Mouse (Mus musculus) left cerebral cortex, postnatal 14 days (tissue): ENCODE measurements around the gene Usp20. TPM values are rescaled to one million over a fixed set of nuclear protein-coding genes. Genes with fewer than 3 reads are reported as not detected.
"Not testable (repeated sequence)": the region's sequence is repeated elsewhere in the genome, so short reads cannot be mapped to it uniquely, and the experiment has no call there.

Experiments used
- DNase-seq, 2 experiments: peaks; one replicate each; pipeline ENCODE4 v3.0.0; 2021 to 2022; ENCODE audit warnings: low spot score in 2 of 2, mixed read lengths in 1 of 2
- intact Hi-C: fragments of 180-260 bp; cut with DNase I; formaldehyde crosslinking; loops from one replicate; pipeline ENCODE4 v1.15.1; 2025
- long read RNA-seq, 2 experiments: library from polyadenylated mRNA; stranded (forward); transcript quantifications; one replicate each; pipeline ENCODE4 v2.0.0; 2021
- total RNA-seq, 2 experiments: library from RNA; stranded (reverse); gene quantifications; 2 replicates each; pipeline ENCODE4 v1.2.3; 2021

The Usp20 gene
- 10 to 100 TPM; 60.5 to 66.1 TPM for total RNA-seq
- long read RNA-seq, experiment 1, full-length matches to known transcripts: 57 of 86 reads
- long read RNA-seq, experiment 1, partial matches to known transcripts: 13 of 86 reads
- long read RNA-seq, experiment 1, other reads (novel, unspliced or antisense): 16 of 86 reads
- long read RNA-seq, experiment 2, full-length matches to known transcripts: 48 of 88 reads
- long read RNA-seq, experiment 2, partial matches to known transcripts: 19 of 88 reads
- long read RNA-seq, experiment 2, other reads (novel, unspliced or antisense): 21 of 88 reads

GRCm38 (mm10) chr2:30981790-30982513 is at the start of gene Usp20, which contains the start of gene BC005624:
Usp20 (plus strand) TSS chr2:30982279.
BC005624 (minus strand) TSS chr2:30982201.
- intact Hi-C loops: no loop called here
- DNase-seq: peak; percentile 99 to 100

DNA sequence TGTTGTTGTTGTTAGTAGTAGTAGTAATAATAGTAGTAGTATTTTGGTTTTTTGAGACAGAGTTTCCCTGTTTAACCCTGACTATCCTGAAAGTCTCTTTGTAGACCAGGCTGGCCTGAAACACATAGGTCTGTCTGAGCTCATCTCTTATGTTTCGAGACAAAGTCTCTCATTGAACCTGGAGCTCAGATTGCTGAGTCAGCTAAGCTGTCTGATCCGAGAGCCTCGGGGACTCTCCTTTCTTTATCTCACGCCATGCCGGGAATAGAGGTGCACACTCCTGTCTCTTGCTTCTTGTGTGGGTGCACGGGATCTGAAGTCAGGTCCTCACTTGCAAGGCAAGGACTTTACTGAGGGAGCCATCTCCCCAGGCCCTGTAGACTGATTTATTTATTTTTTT is 49.0 kb upstream of the Usp20 start:
- DNase-seq: no peak
- intact Hi-C loops: loop anchor here (5.0 kb wide), 2 partner anchors 101 to 496 kb away; partner anchors contain the start of genes Asb6 and Prrx2

GRCm38 (mm10) chr2:30933917-30934450 is 48.1 kb upstream of the Usp20 start:
- peak; percentile 74 to 82 for DNase-seq
- intact Hi-C loops: loop anchor here (2.0 to 5.0 kb wide), 3 partner anchors 43 to 497 kb away; partner anchors contain the start of genes Asb6 and Prrx2

DNA sequence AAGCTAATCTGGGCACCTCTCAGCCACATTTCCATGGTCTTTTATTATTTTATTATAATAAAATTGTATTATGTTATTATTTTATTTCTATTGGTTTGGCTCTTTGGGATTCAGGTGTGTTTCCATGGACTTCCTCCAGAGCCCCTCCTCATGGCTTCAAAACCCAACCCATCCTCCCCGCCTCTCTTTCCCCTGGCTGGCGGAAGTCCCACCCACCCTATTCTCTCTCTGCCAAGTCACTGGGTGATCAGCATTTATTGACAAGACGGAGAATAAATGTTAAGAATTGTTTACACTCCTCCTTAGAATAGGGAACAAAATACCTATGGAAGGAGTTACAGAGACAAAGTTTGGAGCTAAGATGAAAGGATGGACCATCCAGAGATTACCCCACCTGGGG is 45.3 kb upstream of the Usp20 start:
- DNase-seq: no peak
- intact Hi-C loops: no loop called here

GRCm38 (mm10) chr2:30937731-30938130 is 44.3 kb upstream of the Usp20 start:
- DNase-seq: no peak
- intact Hi-C loops: no loop called here

DNA sequence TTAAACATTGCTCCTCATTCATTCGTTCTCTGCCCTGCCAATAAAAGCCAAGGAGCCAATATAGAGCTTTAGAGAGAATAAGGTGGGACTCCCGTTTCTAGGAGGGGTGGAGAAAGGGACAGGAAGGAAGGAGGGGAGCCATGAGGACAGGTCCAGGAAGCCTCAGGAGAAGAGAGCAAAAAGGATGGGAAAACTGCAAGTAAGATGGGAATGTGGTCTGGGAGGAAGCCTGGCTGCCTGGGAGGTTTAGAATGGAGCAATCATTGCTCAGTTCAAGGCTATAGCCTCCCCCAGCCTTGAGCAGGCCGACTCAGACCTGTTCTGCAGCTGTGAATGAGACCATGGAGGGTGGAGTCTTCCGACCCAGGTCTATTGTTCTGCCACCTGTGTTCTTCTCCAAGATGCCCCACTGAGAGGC is 43.5 kb upstream of the Usp20 start:
- DNase-seq: no peak
- intact Hi-C loops: no loop called here

DNA sequence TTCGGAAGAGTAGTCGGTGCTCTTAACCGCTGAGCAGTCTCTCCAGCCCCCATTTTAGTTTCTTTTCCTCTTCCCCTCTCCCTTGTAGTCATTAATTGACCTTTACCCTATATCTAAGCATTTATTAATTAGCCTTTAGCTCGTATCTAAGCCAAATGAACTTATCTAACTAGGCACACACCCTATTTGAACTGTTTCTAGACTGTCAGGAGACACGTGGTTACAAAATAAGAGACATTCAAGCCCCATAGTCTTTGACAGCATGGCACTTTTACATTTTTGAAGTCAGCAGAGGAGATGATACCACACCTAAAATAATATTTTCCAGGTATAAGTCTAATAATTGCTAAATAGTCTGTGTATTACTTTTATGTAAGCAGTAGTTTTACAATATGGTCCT is 40.5 kb upstream of the Usp20 start:
- DNase-seq: no peak
- intact Hi-C loops: no loop called here

GRCm38 (mm10) chr2:30942116-30942515 is 40.0 kb upstream of the Usp20 start:
- intact Hi-C loops, DNase-seq: not testable (repeated sequence)

- peak; percentile 65 to 69 for DNase-seq
- intact Hi-C loops: no loop called here
Observed at GRCm38 (mm10) chr2:30942603-30943011, 39.5 kb upstream of the Usp20 start.

- no peak for DNase-seq
- intact Hi-C loops: no loop called here
Observed at GRCm38 (mm10) chr2:30952457-30952823, 29.6 kb upstream of the Usp20 start.

GRCm38 (mm10) chr2:30952824-30953490 is 29.1 kb upstream of the Usp20 start, which contains the start of gene Tor1b:
Tor1b (plus strand) TSS chr2:30952959.
- DNase-seq: peak; percentile 91 to 93
- intact Hi-C loops: no loop called here

- intact Hi-C loops: no loop called here
- DNase-seq: no peak
Observed at GRCm38 (mm10) chr2:30954797-30955196, 27.3 kb upstream of the Usp20 start.

DNA sequence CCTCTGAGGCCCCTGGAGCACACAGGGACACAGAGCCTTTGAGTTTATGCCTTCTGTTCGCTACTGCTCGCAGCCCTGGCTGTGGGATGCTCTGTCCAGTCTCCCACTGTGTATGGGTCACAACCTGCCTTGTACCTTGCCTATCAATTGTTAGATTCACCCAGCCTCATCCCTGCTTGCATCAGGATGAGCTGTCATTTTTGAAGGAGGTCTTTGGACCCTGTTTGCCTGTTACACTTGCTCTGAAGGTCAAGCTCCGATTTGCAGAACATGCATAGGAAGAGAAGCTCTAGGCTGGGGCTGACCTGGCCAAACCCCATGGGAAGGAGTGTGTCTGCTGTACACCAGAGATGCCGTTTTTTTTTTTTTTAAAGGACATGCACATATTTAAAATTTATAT is 24.6 kb upstream of the Usp20 start:
- intact Hi-C loops: no loop called here
- no peak for DNase-seq

DNA sequence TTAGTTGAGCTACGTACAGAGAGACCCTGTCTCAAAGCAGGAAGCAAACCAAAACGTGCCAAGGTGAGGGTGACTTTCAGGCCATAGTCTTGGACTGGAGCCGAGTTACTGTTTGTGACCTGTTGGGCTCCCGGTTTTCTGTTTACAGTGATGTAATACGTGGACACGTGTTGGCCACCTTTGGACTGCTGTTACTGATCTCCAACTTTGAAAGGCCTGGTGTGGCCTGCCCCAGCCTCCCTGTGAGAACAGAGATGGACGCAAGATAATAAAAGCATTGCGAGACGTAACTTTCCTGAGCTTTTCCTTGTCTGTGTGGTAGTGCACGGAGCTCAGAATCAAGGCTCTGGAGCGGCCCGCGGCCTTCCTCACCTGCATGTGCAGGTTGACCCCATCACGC is 23.4 kb upstream of the Usp20 start:
- intact Hi-C loops: no loop called here
- DNase-seq: no peak

GRCm38 (mm10) chr2:30959856-30960255 is 22.2 kb upstream of the Usp20 start:
- intact Hi-C loops: no loop called here

GRCm38 (mm10) chr2:30962570-30963254 is 19.4 kb upstream of the Usp20 start:
- DNase-seq: no peak
- intact Hi-C loops: no loop called here

More at GRCm38 (mm10) chr2:30959856-30960255, 22.2 kb upstream of the Usp20 start:
- DNase-seq: no peak

- no peak for DNase-seq
- intact Hi-C loops: no loop called here
Observed at GRCm38 (mm10) chr2:30965627-30966026, 16.5 kb upstream of the Usp20 start.

DNA sequence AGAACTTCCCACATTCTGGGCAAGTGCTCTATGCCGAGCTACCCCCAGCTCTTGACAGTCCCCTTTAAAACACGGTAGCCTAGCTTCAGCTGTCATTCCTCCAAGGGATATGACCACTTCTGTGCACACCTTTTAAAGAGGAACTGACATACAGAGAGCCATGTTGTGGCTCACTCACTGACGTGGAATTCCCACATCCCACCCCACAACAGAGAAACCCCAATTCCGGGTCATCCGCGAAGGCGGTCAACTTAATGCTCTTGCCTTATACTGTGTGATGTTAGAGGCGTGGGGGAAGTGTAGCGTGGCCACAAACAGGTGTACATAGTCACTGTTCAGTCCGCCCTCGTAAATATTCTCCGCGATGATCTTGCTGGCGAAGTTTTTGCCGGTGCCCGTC is 15.3 kb upstream of the Usp20 start:
- intact Hi-C loops: no loop called here
- no peak for DNase-seq
